Mouse (Mus musculus) G1E (cell line): ENCODE data around the gene Atp2a3.

ENCODE experiments used
- CTCF ChIP-seq: IDR thresholded peaks from 2 replicates; pipeline ENCODE4 v1.5.1; 2012; ENCODE audit warnings: low read depth, low read length, inconsistent platforms, mixed read lengths
- GATA1 ChIP-seq: IDR thresholded peaks from 2 replicates; pipeline ENCODE4 v1.6.1; 2012; ENCODE audit warnings: borderline replicate concordance, low read length, inconsistent platforms, mixed read lengths
- TAL1 ChIP-seq: conservative IDR thresholded peaks from 2 replicates; pipeline ENCODE4 v1.6.1; 2012; ENCODE audit warnings: low read depth, low read length, inconsistent platforms, mixed read lengths

DNA sequence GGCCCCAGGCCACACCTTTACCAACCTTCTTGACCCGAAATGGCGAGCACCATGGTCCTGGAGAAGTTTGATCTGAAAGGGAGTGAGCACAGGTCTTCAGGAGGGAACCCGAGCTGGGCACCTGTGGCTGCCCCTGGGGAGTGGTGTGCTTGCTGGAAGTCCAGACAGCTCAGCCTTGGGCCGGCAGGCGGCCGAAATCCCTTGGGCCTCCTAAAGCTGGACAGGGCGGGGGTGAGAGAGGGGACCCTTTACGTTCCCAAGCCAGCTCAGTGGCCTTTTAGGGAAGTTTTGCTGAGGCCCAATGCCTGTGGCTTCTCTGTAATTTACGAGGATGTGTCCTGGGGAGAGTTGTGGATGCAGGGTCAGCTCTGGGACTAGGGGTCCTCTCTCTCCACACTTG, 29.7 kb downstream of the Atp2a3 start:
- TF ChIP-seq TAL1 (no peak), CTCF (no peak), GATA1 (no peak)
